Comparison of ENCODE assay signal across 13 mouse cellular contexts in genomic region chr8:42699381-42699780, GRCm38 (mm10).
DNase-seq lines count a peak whose midpoint lies in the region.
"Had no signal": no experiment of that assay in that cellular context is flagged by ENCODE, and none has a peak within 500 bp of the region (broad histone marks: within the 10 kb centered on the region; RNA-seq: fewer than 3 reads in every experiment).

No protein-coding gene starts in this region.

- intact Hi-C loops in left cerebral cortex, postnatal 4 days (cut with DNase I), result no loop called here
- intact Hi-C loops in left cerebral cortex, postnatal 25 days (cut with DNase I), result no loop called here

- peak; percentile 14 for DNase-seq in cerebellum, adult 9-11 months
- DNase-seq in cerebellum, adult 8-10 months, result no peak
- DNase-seq in left cerebral cortex, postnatal 4 days, result peak; percentile 6
- DNase-seq in left cerebral cortex, postnatal 25 days (ENCODE audit: low spot score in 2 of 2), result no peak
- peak; percentile 74 to 78 for DNase-seq in cerebellum, postnatal 14 days
- peak; percentile 17 to 44 for DNase-seq in cerebellum, postnatal 25 days
- no peak for DNase-seq in heart, postnatal 4 days
- DNase-seq: adrenal gland, adult 2 months; adrenal gland, postnatal 14 days; forebrain, postnatal 0 days; gastrocnemius, adult 2 months; gastrocnemius, postnatal 14 days; kidney, adult 11 months had no signal

Comparison
In these comparisons a context has a peak if more than half of its experiments do, and no peak if none do; other contexts are left out.
1. DNase-seq: peak in cerebellum, adult 9-11 months (single experiment), left cerebral cortex, postnatal 4 days (single experiment), cerebellum, postnatal 14 days (2 of 2) and cerebellum, postnatal 25 days (2 of 2); none in cerebellum, adult 8-10 months (single experiment), left cerebral cortex, postnatal 25 days (0 of 2) and heart, postnatal 4 days (single experiment).